Mouse (Mus musculus) adipocyte (in vitro differentiated cells): ENCODE results near the gene Tspan9.

ENCODE experiments used
- DNase-seq: peaks from one replicate; pipeline ENCODE4 v3.0.0-alpha.2; 2016; ENCODE audit warnings: low spot score

Tspan9 gene

DNA sequence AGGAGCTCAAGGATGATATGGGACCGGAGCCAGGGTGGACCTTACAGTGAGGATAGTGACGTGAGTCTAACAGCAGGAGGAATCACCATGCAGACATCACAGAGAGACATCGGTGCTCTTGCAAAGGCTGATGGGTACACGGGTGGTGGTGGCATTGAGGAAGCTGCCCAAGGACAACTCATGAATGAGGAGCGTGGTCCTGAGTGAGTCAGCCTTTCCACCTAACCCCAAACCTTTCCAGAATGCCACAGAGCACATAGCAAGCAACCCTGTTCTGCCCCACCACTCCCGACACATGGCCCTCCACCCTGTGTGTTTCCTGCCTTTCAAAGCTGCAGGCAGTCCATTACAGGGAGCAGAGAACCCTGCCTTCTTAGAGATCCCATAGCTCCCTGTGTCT, 223.9 kb downstream of the Tspan9 start:
- no peak for DNase-seq

- no peak for DNase-seq
Measured at GRCm38 (mm10) chr6:127917712-127918111, 225.7 kb downstream of the Tspan9 start.

GRCm38 (mm10) chr6:127916993-127917392, 226.4 kb downstream of the Tspan9 start:
- no peak for DNase-seq

GRCm38 (mm10) chr6:127912938-127913337, 230.5 kb downstream of the Tspan9 start:
- DNase-seq: no peak

DNA sequence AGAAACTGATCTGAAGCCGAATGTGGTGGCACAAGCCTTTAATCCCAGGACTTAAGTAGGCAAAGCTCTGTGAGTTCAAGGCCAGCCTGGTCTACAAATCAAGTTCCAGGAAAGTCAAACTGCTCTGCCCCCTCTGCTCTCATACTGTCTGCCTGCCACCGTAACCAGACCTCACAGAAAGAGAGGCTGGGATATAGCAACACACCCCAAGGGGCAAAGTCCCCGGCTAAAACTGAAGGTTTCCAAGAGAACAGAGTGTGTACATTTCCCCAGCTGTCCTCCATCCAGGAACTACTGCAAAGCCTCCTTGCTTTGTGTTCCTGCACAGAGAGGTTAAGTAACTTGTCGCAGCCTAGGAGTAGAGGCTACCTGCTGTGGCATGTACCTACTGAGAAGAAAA, 231.7 kb downstream of the Tspan9 start:
- no peak for DNase-seq
